Mouse (Mus musculus) liver, adult 2 months (tissue): ENCODE measurements at regions not wholly inside any gene's neighbourhood (a gene's known extent, or its start where the extent isn't known, plus 50 kb on each side); places are given as distances from the start of the nearest gene placed in this dataset.

Experiments
- DNase-seq: peaks from one replicate; pipeline ENCODE4 v3.0.0-alpha.2; 2011; ENCODE audit warnings: low read depth, low spot score; ENCODE audit errors: extremely low read depth
- H3K27ac ChIP-seq: fragments of 200-500 bp; replicated peaks from 2 replicates; pipeline ENCODE4 v1.5.1; 2012; ENCODE audit warnings: low read depth, mild to moderate bottlenecking, control low read depth, inconsistent platforms, low read length; ENCODE audit not compliant: insufficient read depth
- H3K27me3 ChIP-seq: fragments of 200-500 bp; 2 replicates; pipeline ENCODE4 v1.6.1; 2012; ENCODE audit warnings: mild to moderate bottlenecking, moderate library complexity, low read length, inconsistent platforms; ENCODE audit not compliant: control insufficient read depth, insufficient read depth
- H3K36me3 ChIP-seq: fragments of 200-500 bp; 2 replicates; pipeline ENCODE4 v1.6.1; 2012; ENCODE audit warnings: low read length, inconsistent platforms; ENCODE audit not compliant: control insufficient read depth, insufficient read depth
- H3K4me1 ChIP-seq: fragments of 200-500 bp; 2 replicates; pipeline ENCODE4 v1.6.1; 2011; ENCODE audit warnings: low read length; ENCODE audit not compliant: control insufficient read depth, insufficient read depth
- H3K4me3 ChIP-seq: fragments of 200-500 bp; 2 replicates; pipeline ENCODE4 v1.5.1; 2011; ENCODE audit warnings: low read depth, mild to moderate bottlenecking, control low read depth, low read length, moderate library complexity; ENCODE audit not compliant: insufficient read depth
- H3K79me2 ChIP-seq: fragments of 200-500 bp; 2 replicates; pipeline ENCODE4 v1.6.1; 2012; ENCODE audit warnings: inconsistent platforms, mild to moderate bottlenecking, low read length, moderate library complexity; ENCODE audit not compliant: control insufficient read depth, insufficient read depth
- H3K9ac ChIP-seq: fragments of 200-500 bp; 2 replicates; pipeline ENCODE4 v1.6.1; 2012; ENCODE audit warnings: low read depth, mild to moderate bottlenecking, control low read depth, inconsistent platforms, low read length
- CTCF ChIP-seq: fragments of 200-500 bp; IDR thresholded peaks from 2 replicates; pipeline ENCODE4 v1.5.1; 2011; ENCODE audit warnings: low read depth, low read length, control low read depth
- POLR2A ChIP-seq: fragments of 200-500 bp; IDR thresholded peaks from 2 replicates; pipeline ENCODE4 v1.6.1; 2011; ENCODE audit warnings: low read length, control low read depth; ENCODE audit not compliant: insufficient read depth; ENCODE audit errors: extremely low read depth
- WGBS: fragments of 180-500 bp; shearing (Covaris S2); methylation state at CpG from one replicate; pipeline ENCODE4 v1.1.7; 2018; 5-methylcytosine and 5-hydroxymethylcytosine counted together

DNA sequence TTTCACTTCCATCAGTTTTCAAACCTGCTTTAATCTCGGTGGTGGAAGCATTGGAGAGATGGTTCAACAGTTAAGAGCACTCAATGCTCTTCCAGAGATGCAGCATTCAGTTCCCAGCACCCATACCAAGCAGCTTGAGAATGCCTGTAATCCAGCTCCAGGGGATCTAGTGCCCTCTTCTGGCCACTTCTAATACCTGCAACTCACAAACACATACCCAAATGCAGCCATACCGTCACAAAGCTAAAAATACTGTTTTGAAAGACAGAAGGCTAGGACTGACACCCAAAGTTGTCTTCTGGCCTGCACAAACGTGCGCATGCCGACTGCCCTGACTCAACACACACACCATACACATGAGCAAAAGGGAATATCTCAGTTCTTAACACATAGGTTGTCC is 313.9 kb upstream of the Jmjd1c start:
- Histone ChIP-seq H3K27me3 (no peaks in the 10 kb centered on the region), H3K9ac (no peak overlapping the region), H3K4me3 (no peak overlapping the region), H3K36me3 (no peaks in the 10 kb centered on the region), H3K79me2 (no peaks in the 10 kb centered on the region), H3K4me1 (no peaks in the 10 kb centered on the region), H3K27ac (no peak overlapping the region)
- WGBS = 93% methylated on average over 5 of the region's 5 CpGs
- no peak for TF ChIP-seq CTCF
- TF ChIP-seq POLR2A = no peak
- DNase-seq = no peak

DNA sequence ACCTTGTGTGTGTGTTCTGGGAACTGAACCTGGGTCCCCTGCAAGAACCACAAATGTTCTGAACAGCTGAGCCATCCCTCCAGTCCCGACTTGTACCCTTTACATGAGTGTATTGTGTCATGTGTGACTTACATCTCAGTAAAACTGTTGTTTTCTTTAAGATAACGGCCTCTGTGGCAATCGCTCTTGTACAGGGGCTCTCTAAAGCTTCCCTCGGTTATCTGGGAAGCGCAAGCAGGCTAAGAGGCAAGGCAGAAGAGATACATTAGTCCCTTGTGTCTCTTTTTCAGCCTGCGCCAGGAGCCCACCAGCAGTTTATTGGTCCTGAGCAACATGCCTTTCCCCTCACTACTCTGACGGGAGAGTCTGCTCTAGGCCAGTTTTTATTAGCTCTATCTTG is 308.1 kb upstream of the Jmjd1c start:
- no peak overlapping the region for H3K27ac ChIP-seq
- H3K27me3 ChIP-seq = no peaks in the 10 kb centered on the region
- no peaks in the 10 kb centered on the region for H3K4me1 ChIP-seq
- 84% methylated on average over 7 of the region's 7 CpGs for WGBS
- H3K79me2 ChIP-seq = no peaks in the 10 kb centered on the region
- DNase-seq = no peak
- no peak overlapping the region for H3K4me3 ChIP-seq
- TF ChIP-seq CTCF = no peak
- no peak for TF ChIP-seq POLR2A
- no peaks in the 10 kb centered on the region for H3K36me3 ChIP-seq
- no peak overlapping the region for H3K9ac ChIP-seq

DNA sequence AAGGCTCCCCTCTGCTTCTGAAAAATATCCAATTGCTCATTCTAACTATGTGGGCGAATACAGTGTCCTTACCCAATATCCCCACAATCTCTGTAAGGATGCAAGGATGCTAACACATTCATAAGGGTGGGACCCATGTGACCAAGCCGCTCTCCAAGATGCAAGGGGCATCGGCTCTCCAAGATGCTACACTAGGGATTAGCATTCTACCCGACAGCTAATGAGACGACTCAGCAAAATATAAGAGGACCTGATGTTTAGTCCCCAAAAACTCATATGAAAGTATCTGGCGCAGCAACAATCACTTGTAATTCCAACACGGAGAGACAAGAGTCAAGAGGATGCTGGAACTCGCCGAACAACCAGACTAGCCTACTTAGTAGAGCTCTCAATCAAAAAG is 299.6 kb upstream of the Jmjd1c start:
- DNase-seq = no peak
- TF ChIP-seq POLR2A = no peak
- no peaks in the 10 kb centered on the region for H3K27me3 ChIP-seq
- 92% methylated on average over 9 of the region's 9 CpGs for WGBS
- no peaks in the 10 kb centered on the region for H3K4me1 ChIP-seq
- H3K79me2 ChIP-seq = no peaks in the 10 kb centered on the region
- H3K4me3 ChIP-seq = no peak overlapping the region
- H3K9ac ChIP-seq = no peak overlapping the region
- no peaks in the 10 kb centered on the region for H3K36me3 ChIP-seq
- no peak overlapping the region for H3K27ac ChIP-seq

DNA sequence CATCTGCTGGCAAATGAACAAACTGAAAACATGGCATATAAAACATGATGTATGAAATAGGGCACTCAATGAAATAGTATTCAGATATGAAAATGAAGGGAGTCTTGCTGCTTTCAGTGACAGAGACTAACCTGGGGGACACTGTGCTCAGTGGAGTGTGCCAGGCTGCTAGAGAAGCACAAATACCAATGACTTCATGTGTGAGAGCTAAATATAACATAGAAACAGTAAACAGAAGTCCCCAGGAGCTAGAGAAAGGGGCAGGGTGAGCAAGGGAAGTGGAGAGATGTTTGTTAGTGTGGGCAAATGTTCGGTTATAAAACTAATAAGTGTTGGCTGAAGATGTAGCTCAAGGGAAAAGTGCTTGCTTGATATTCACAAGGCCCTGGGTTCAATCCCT is 293.2 kb upstream of the Jmjd1c start:
- no peak for TF ChIP-seq CTCF
- TF ChIP-seq POLR2A = no peak
- WGBS = 86% methylated on average over 1 of the region's 1 CpGs
- Histone ChIP-seq H3K27ac (no peak overlapping the region), H3K27me3 (no peaks in the 10 kb centered on the region), H3K9ac (no peak overlapping the region), H3K4me1 (no peaks in the 10 kb centered on the region), H3K79me2 (no peaks in the 10 kb centered on the region), H3K36me3 (no peaks in the 10 kb centered on the region), H3K4me3 (no peak overlapping the region)
- no peak for DNase-seq

DNA sequence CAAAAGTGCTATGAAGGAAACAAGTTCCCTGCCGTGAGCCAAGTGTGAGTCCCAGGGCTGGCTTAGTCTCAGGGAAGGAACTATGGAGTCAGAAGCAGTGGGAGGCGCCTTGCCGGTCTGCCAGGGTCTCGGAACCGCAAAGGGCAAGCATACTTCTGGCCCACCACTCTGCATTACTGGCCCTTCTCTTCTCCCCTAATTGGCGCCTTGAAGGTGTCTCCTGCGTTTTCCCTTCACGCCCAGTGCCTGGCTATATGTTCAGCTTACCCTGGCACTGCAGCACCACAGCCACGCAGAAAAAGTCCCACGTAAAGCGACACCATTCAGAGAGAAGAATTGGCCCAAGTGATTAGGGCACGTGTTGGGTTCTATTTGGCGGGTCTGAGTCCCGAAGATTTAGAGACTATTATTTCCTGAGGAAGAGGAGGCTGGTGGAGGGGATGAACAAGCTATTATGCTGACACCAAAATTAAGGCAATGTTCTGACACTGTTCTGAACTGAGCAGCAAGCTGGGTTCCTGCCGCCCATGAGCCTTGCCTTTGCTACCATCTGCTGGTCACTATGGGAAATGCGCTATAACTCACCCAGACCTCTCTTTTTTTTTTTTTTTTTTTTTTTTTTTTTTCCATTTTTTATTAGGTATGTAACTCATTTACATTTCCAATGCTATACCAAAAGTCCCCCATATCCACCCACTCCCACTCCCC is 288.5 kb upstream of the Jmjd1c start:
- Histone ChIP-seq H3K36me3 (no peaks in the 10 kb centered on the region), H3K4me3 (no peak overlapping the region), H3K27me3 (no peaks in the 10 kb centered on the region), H3K79me2 (no peaks in the 10 kb centered on the region), H3K4me1 (no peaks in the 10 kb centered on the region), H3K9ac (no peak overlapping the region), H3K27ac (no peak overlapping the region)
- DNase-seq = peak; percentile 25
- TF ChIP-seq POLR2A (no peak), CTCF (peak; percentile 86)
- WGBS = 49% methylated on average over 16 of the region's 16 CpGs

DNA sequence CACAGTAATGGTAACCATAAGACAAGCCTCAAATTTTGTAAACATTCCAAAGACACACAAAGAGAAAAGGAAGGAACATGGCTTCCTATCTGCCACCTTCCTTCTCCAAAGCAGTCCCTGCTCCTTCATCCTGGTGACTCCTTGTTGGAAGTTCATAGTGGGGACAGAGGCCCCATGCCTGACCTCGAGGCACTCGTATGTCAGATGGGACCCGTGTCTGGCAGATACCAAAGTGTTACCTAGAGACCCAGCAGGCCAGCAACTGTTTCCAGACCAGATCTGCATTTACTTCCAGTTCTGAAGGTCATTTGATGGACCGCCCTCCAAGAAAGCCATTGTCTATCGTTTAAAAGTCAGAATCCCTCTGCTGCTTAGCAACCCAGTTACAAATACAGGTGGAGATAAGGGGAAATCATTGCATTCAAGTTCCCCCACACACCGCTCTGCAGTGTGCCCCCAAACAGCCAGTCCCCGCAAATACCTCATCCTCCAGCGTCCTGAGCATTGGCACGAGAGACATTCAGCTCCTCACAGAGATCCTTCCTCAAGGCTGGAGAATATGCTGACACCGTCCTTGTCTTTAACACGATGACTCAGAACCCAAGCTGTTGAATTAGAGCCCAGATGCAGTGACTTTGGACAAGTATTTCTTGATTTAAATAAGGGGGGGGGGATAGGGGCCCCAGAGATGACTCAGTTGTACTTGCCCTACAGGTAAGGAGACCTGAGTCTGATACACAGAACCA is 283.2 kb upstream of the Jmjd1c start:
- 81% methylated on average over 11 of the region's 11 CpGs for WGBS
- no peak overlapping the region for H3K4me3 ChIP-seq

More for the DNA sequence above, 283.2 kb upstream of the Jmjd1c start:
- Histone ChIP-seq H3K36me3 (no peaks in the 10 kb centered on the region), H3K4me1 (no peaks in the 10 kb centered on the region), H3K27me3 (no peaks in the 10 kb centered on the region), H3K79me2 (no peaks in the 10 kb centered on the region), H3K9ac (no peak overlapping the region), H3K27ac (no peak overlapping the region)
- no peak for DNase-seq
- TF ChIP-seq CTCF (no peak), POLR2A (no peak)
